Mouse (Mus musculus): ENCODE data around the gene Dcaf11. TPM values are rescaled to one million over a fixed set of nuclear protein-coding genes. Genes with fewer than 3 reads are reported as not detected.

Gene Dcaf11
- total and polyA plus RNA-seq, 3 experiments, result 24.3 to 37.9 TPM; not detected in 1

- TF ChIP-seq TAL1 (IDR thresholded peaks at IDR 0.05; ENCODE audit: low read length) (no peak), USF2 (IDR thresholded peaks at IDR 0.05; ENCODE audit: borderline replicate concordance in 1 of 2, insufficient read depth in 1 of 2, low read depth in 1 of 2, low read length in 2 of 2) (no peak), TBP (IDR thresholded peaks at IDR 0.05; ENCODE audit: low read depth, low read length) (no peak), RCOR1 (IDR thresholded peaks at IDR 0.05; ENCODE audit: low read depth, low read length) (no peak), ZMIZ1 (IDR thresholded peaks at IDR 0.05; ENCODE audit: low read depth, low read length) (no peak), UBTF (IDR thresholded peaks at IDR 0.05; ENCODE audit: borderline replicate concordance, insufficient read depth, low read depth, low read length) (no peak), ZC3H11A (IDR thresholded peaks at IDR 0.05; ENCODE audit: low read depth, low read length) (no peak), POLR2AphosphoS2 (IDR thresholded peaks at IDR 0.05; ENCODE audit: low read length) (no peak), CHD2 (IDR thresholded peaks at IDR 0.05; ENCODE audit: low read length) (no peak), MYB (IDR thresholded peaks at IDR 0.05; ENCODE audit: low read depth, low read length) (no peak), E2F4 (IDR thresholded peaks at IDR 0.05; ENCODE audit: borderline replicate concordance, low read depth, low read length) (no peak), MAX (IDR thresholded peaks at IDR 0.05; ENCODE audit: low read length) (no peak), GABPA (IDR thresholded peaks at IDR 0.05; ENCODE audit: low read depth, low read length) (no peak), MYC (IDR thresholded peaks at IDR 0.05; ENCODE audit: low read depth, low read length) (no peak), ELF1 (IDR thresholded peaks at IDR 0.05; ENCODE audit: low read depth, low read length) (no peak)
- no peak overlapping the region for H3K9ac ChIP-seq (ENCODE audit: control insufficient read depth, low read depth, low read length, poor library complexity, severe bottlenecking)
- DNase-seq (ENCODE audit: low read depth, low spot score), result peak; percentile 24
- H3K9me3 ChIP-seq (replicated peaks; ENCODE audit: insufficient read depth, low read length), result no peaks in the 10 kb centered on the region
- peaks cover 12 to 17% of the 10 kb centered on the region in 2 experiments for H3K27me3 ChIP-seq (ENCODE audit: control insufficient read depth in 1 of 2, insufficient read depth in 2 of 2, low read length in 2 of 2)
- no peak overlapping the region for H3K4me3 ChIP-seq (ENCODE audit: control insufficient read depth in 1 of 2, insufficient read depth in 1 of 2, low read depth in 2 of 2, low read length in 2 of 2)
- no peaks in the 10 kb centered on the region for H3K4me1 ChIP-seq (ENCODE audit: control insufficient read depth in 1 of 2, insufficient read depth in 2 of 2, low read length in 2 of 2)
- no peak overlapping the region for H3K27ac ChIP-seq (ENCODE audit: control insufficient read depth, low read depth, low read length)
- no peaks in the 10 kb centered on the region for H3K79me2 ChIP-seq (ENCODE audit: control insufficient read depth, insufficient read depth, low read length, poor library complexity)
- H3K36me3 ChIP-seq (ENCODE audit: control insufficient read depth in 1 of 2, insufficient read depth in 2 of 2, low read length in 2 of 2), result no peaks in the 10 kb centered on the region
Measured at GRCm38 (mm10) chr14:55524062-55524461, 35.7 kb upstream of the Dcaf11 start.

GRCm38 (mm10) chr14:55524785-55525184 lies 35.0 kb upstream of the Dcaf11 start, which contains the start of gene Nrl:
Gene Nrl, minus strand, starts transcription at chr14:55524981.
- H3K27ac ChIP-seq (ENCODE audit: control insufficient read depth, low read depth, low read length), result no peak within 1 kb of the TSS
- no peaks in the 10 kb centered on the region for H3K36me3 ChIP-seq (ENCODE audit: control insufficient read depth in 1 of 2, insufficient read depth in 2 of 2, low read length in 2 of 2)
- H3K79me2 ChIP-seq (ENCODE audit: control insufficient read depth, insufficient read depth, low read length, poor library complexity), result no peaks in the 10 kb centered on the region
- no peak within 1 kb of the TSS for H3K9ac ChIP-seq (ENCODE audit: control insufficient read depth, low read depth, low read length, poor library complexity, severe bottlenecking)
- no peak for TF ChIP-seq USF1 (IDR thresholded peaks at IDR 0.05; ENCODE audit: low read depth, low read length)
- TF ChIP-seq MYB (IDR thresholded peaks at IDR 0.05; ENCODE audit: low read depth, low read length), result no peak
- TF ChIP-seq UBTF (IDR thresholded peaks at IDR 0.05; ENCODE audit: borderline replicate concordance, insufficient read depth, low read depth, low read length), result no peak
- no peak for TF ChIP-seq POLR2A (IDR thresholded peaks at IDR 0.05; ENCODE audit: control insufficient read depth in 1 of 2, insufficient read depth in 1 of 2, low read depth in 1 of 2, low read length in 2 of 2, poor library complexity in 1 of 2)
- TF ChIP-seq SIN3A (IDR thresholded peaks at IDR 0.05; ENCODE audit: low read length), result no peak
- no peak for TF ChIP-seq NRF1 (IDR thresholded peaks at IDR 0.05; ENCODE audit: insufficient read depth, low read depth, low read length, poor library complexity, severe bottlenecking)
- TF ChIP-seq SMC3 (IDR thresholded peaks at IDR 0.05; ENCODE audit: low read depth, low read length), result no peak
- TF ChIP-seq KAT2A (conservative IDR thresholded peaks at IDR 0.05; ENCODE audit: low read depth, low read length), result no peak
- no peak for TF ChIP-seq MEF2A (IDR thresholded peaks at IDR 0.05; ENCODE audit: extremely low read depth, insufficient replicate concordance, low read depth, low read length, poor library complexity, severe bottlenecking)
- TF ChIP-seq MAX (IDR thresholded peaks at IDR 0.05; ENCODE audit: low read length), result no peak
- TF ChIP-seq CHD1 (IDR thresholded peaks at IDR 0.05; ENCODE audit: low read depth, low read length), result no peak
- no peak for TF ChIP-seq ZNF384 (IDR thresholded peaks at IDR 0.05; ENCODE audit: low read depth, low read length)
- TF ChIP-seq POLR2AphosphoS5 (IDR thresholded peaks at IDR 0.05; ENCODE audit: borderline replicate concordance, low read depth, low read length), result no peak
- TF ChIP-seq USF2 (IDR thresholded peaks at IDR 0.05; ENCODE audit: borderline replicate concordance in 1 of 2, insufficient read depth in 1 of 2, low read depth in 1 of 2, low read length in 2 of 2), result no peak
- no peak for TF ChIP-seq POLR2AphosphoS2 (IDR thresholded peaks at IDR 0.05; ENCODE audit: low read length)
- TF ChIP-seq MXI1 (IDR thresholded peaks at IDR 0.05; ENCODE audit: low read depth, low read length), result no peak
- no peak for TF ChIP-seq CHD2 (IDR thresholded peaks at IDR 0.05; ENCODE audit: low read length)
- TF ChIP-seq RAD21 (IDR thresholded peaks at IDR 0.05; ENCODE audit: low read depth, low read length), result no peak
- no peak for TF ChIP-seq GABPA (IDR thresholded peaks at IDR 0.05; ENCODE audit: low read depth, low read length)
- DNase-seq (ENCODE audit: low read depth, low spot score), result no peak
- H3K4me3 ChIP-seq (ENCODE audit: control insufficient read depth in 1 of 2, insufficient read depth in 1 of 2, low read depth in 2 of 2, low read length in 2 of 2), result no peak within 1 kb of the TSS
- H3K9me3 ChIP-seq (replicated peaks; ENCODE audit: insufficient read depth, low read length), result no peaks in the 10 kb centered on the region
- H3K27me3 ChIP-seq (ENCODE audit: control insufficient read depth in 1 of 2, insufficient read depth in 2 of 2, low read length in 2 of 2), result peaks cover 13 to 22% of the 10 kb centered on the region in 2 experiments
- H3K4me1 ChIP-seq (ENCODE audit: control insufficient read depth in 1 of 2, insufficient read depth in 2 of 2, low read length in 2 of 2), result no peaks in the 10 kb centered on the region

Measured in MEL (cell line).